Mouse (Mus musculus) brain, embryonic 14.5 days (tissue): ENCODE measurements around the gene Robo1. TPM values are rescaled to one million over a fixed set of nuclear protein-coding genes. Genes with fewer than 3 reads are reported as not detected.
A peak's percentile ranks its signal among the peaks of the same experiment; 100 is the strongest.

Source experiments
- DNase-seq: peaks from one replicate; pipeline ENCODE4 v3.0.0-alpha.2; 2011; ENCODE audit warnings: low read depth
- CTCF ChIP-seq: fragments of 200-500 bp; IDR thresholded peaks from 2 replicates; pipeline ENCODE4 v1.5.1; 2012; ENCODE audit warnings: inconsistent platforms, mild to moderate bottlenecking, moderate library complexity, borderline replicate concordance; ENCODE audit not compliant: insufficient read depth, insufficient read length; ENCODE audit errors: extremely low read depth
- POLR2A ChIP-seq: fragments of 200-500 bp; IDR thresholded peaks from 2 replicates; pipeline ENCODE4 v1.6.1; 2012; ENCODE audit warnings: mild to moderate bottlenecking, inconsistent platforms, borderline replicate concordance; ENCODE audit not compliant: poor library complexity, insufficient read depth, insufficient read length, severe bottlenecking; ENCODE audit errors: extremely low read depth
- polyA plus RNA-seq: library from polyadenylated mRNA; depleted of rRNA; stranded (reverse); fragments of >200 nt; gene quantifications from 2 replicates; pipeline ENCODE4 v1.2.3, GENCODE M21; 2012

Gene Robo1
- polyA plus RNA-seq, 1 experiment = 97.8 TPM

GRCm38 (mm10) chr16:73012926-73013325 is 704.8 kb downstream of the Robo1 start:
- TF ChIP-seq POLR2A = no peak
- no peak for TF ChIP-seq CTCF

GRCm38 (mm10) chr16:73014544-73014943 is 706.4 kb downstream of the Robo1 start:
- no peak for DNase-seq
- TF ChIP-seq CTCF = no peak
- TF ChIP-seq POLR2A = no peak

More at GRCm38 (mm10) chr16:73012926-73013325, 704.8 kb downstream of the Robo1 start:
- DNase-seq = no peak

- DNase-seq = no peak
- TF ChIP-seq POLR2A = no peak
- no peak for TF ChIP-seq CTCF
Observed at GRCm38 (mm10) chr16:73015976-73016375, 707.9 kb downstream of the Robo1 start.

- no peak for TF ChIP-seq CTCF
- TF ChIP-seq POLR2A = no peak
- no peak for DNase-seq
Observed at GRCm38 (mm10) chr16:73016801-73017200, 708.7 kb downstream of the Robo1 start.

- DNase-seq = no peak
- TF ChIP-seq CTCF = no peak
- TF ChIP-seq POLR2A = no peak
Observed at GRCm38 (mm10) chr16:73024326-73024725, 716.2 kb downstream of the Robo1 start.

GRCm38 (mm10) chr16:73027692-73028091 is 719.6 kb downstream of the Robo1 start:
- DNase-seq = peak; percentile 34
- TF ChIP-seq POLR2A (no peak), CTCF (no peak)

- TF ChIP-seq POLR2A = no peak
- no peak for TF ChIP-seq CTCF
- DNase-seq = no peak
Observed at GRCm38 (mm10) chr16:73030999-73031398, 722.9 kb downstream of the Robo1 start.

GRCm38 (mm10) chr16:73035210-73035985 is 727.3 kb downstream of the Robo1 start:
- TF ChIP-seq POLR2A (no peak), CTCF (no peak)
- DNase-seq = no peak

- no peak for TF ChIP-seq POLR2A
- no peak for TF ChIP-seq CTCF
- no peak for DNase-seq
Observed at GRCm38 (mm10) chr16:73038552-73038951, 730.4 kb downstream of the Robo1 start.

- DNase-seq = no peak
- no peak for TF ChIP-seq CTCF
- no peak for TF ChIP-seq POLR2A
Observed at GRCm38 (mm10) chr16:73062461-73062860, 754.4 kb downstream of the Robo1 start.

GRCm38 (mm10) chr16:73067782-73068181 is 759.7 kb downstream of the Robo1 start:
- no peak for DNase-seq
- no peak for TF ChIP-seq POLR2A
- TF ChIP-seq CTCF = no peak

- DNase-seq = no peak
- TF ChIP-seq CTCF (no peak), POLR2A (no peak)
Observed at GRCm38 (mm10) chr16:73072047-73072446, 763.9 kb downstream of the Robo1 start.
